ENCODE assay signal across 1 mouse cellular context in genomic region chr15:102945185-102946077, GRCm38 (mm10).
TF ChIP-seq lines count a peak whose summit lies in the region.

No protein-coding gene starts in this region.

TF ChIP-seq in CH12.LX, 34 proteins besides CTCF, POLR2A, EP300 and RAD21:
- no peak for TF ChIP-seq PAX5 (IDR thresholded peaks at IDR 0.05; ENCODE audit: low read length)
- TF ChIP-seq TBP (conservative IDR thresholded peaks at IDR 0.05; ENCODE audit: low read depth, low read length) = no peak
- TF ChIP-seq UBTF (IDR thresholded peaks at IDR 0.05; ENCODE audit: low read depth, low read length) = no peak
- no peak for TF ChIP-seq ZNF384 (IDR thresholded peaks at IDR 0.05; ENCODE audit: low read depth, low read length)
- TF ChIP-seq HCFC1 (IDR thresholded peaks at IDR 0.05; ENCODE audit: low read depth, low read length) = no peak
- TF ChIP-seq E2F4 (IDR thresholded peaks at IDR 0.05; ENCODE audit: insufficient replicate concordance, low read depth, low read length) = no peak
- TF ChIP-seq POLR2AphosphoS2 (IDR thresholded peaks at IDR 0.05; ENCODE audit: low read depth, low read length) = no peak
- no peak for TF ChIP-seq MEF2A (IDR thresholded peaks at IDR 0.05; ENCODE audit: borderline replicate concordance, low read depth, low read length)
- TF ChIP-seq USF1 (IDR thresholded peaks at IDR 0.05; ENCODE audit: low read depth, low read length) = no peak
- no peak for TF ChIP-seq ZKSCAN1 (IDR thresholded peaks at IDR 0.05; ENCODE audit: borderline replicate concordance, low read depth, low read length)
